Mouse (Mus musculus) limb, embryonic 15.5 days (tissue): ENCODE measurements at regions not wholly inside any gene's neighbourhood (a gene's known extent, or its start where the extent isn't known, plus 50 kb on each side); places are given as distances from the start of the nearest gene placed in this dataset.
"Not testable (repeated sequence)": the region's sequence is repeated elsewhere in the genome, so short reads cannot be mapped to it uniquely, and the experiment has no call there.

Experiments used
- ATAC-seq: fragments of 200-750 bp; cut with Nextera tagmentation; 2 replicates; pipeline ENCODE4 v1.8.0; 2017; ENCODE audit warnings: low read depth, moderate TSS enrichment; ENCODE audit not compliant: insufficient number of reproducible peaks, low FRiP score, low TSS enrichment
- H3K27ac ChIP-seq: fragments of 300-500 bp; sonication (generic); 2 replicates; pipeline ENCODE4 v1.5.1; 2015; ENCODE audit warnings: moderate library complexity, mild to moderate bottlenecking, inconsistent platforms
- H3K27me3 ChIP-seq: fragments of 300-500 bp; sonication (generic); 2 replicates; pipeline ENCODE4 v1.6.1; 2015; ENCODE audit warnings: inconsistent platforms
- H3K36me3 ChIP-seq: fragments of 300-500 bp; sonication (generic); 2 replicates; pipeline ENCODE4 v1.6.1; 2015; ENCODE audit warnings: inconsistent platforms
- H3K4me1 ChIP-seq: fragments of 300-500 bp; sonication (generic); 2 replicates; pipeline ENCODE4 v1.6.1; 2015; ENCODE audit warnings: inconsistent platforms
- H3K4me2 ChIP-seq: fragments of 300-500 bp; sonication (generic); 2 replicates; pipeline ENCODE4 v1.6.1; 2015; ENCODE audit warnings: mild to moderate bottlenecking, inconsistent platforms
- H3K4me3 ChIP-seq: fragments of 300-500 bp; sonication (generic); 2 replicates; pipeline ENCODE4 v1.5.1; 2015; ENCODE audit warnings: mild to moderate bottlenecking, inconsistent platforms
- H3K9ac ChIP-seq: fragments of 300-500 bp; sonication (generic); 2 replicates; pipeline ENCODE4 v1.6.1; 2015; ENCODE audit warnings: inconsistent platforms
- H3K9me3 ChIP-seq: fragments of 300-500 bp; sonication (generic); 2 replicates; pipeline ENCODE4 v1.6.1; 2016; ENCODE audit warnings: inconsistent platforms
- WGBS: fragments of 180-500 bp; shearing (Covaris S2); methylation state at CpG from one replicate; pipeline ENCODE4 v1.1.7; 2015; 5-methylcytosine and 5-hydroxymethylcytosine counted together

DNA sequence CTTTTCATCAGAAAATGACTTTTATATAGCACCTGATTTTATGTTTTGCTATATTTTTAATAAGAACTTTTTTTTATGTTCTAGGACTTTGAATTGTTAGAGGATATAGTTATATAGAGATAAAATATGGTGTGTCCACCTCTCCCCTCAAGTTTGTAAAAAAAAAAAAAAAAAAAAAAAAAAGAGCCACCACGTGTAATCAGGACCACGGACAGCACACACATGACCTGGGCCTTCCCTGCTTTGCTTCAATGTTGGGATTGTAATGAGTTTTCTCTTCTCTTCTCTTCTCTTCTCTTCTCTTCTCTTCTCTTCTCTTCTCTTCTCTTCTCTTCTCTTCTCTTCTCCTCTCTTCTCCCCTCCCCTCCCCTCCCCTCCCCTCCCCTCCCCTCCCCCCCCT is 78.5 kb downstream of the 1700010I14Rik start:
- H3K4me2 ChIP-seq, ATAC-seq, H3K4me3 ChIP-seq, H3K4me1 ChIP-seq, H3K36me3 ChIP-seq, H3K27me3 ChIP-seq, H3K27ac ChIP-seq, H3K9ac ChIP-seq, H3K9me3 ChIP-seq: not testable (repeated sequence)
- WGBS = 17% methylated on average over 2 of the region's 2 CpGs

DNA sequence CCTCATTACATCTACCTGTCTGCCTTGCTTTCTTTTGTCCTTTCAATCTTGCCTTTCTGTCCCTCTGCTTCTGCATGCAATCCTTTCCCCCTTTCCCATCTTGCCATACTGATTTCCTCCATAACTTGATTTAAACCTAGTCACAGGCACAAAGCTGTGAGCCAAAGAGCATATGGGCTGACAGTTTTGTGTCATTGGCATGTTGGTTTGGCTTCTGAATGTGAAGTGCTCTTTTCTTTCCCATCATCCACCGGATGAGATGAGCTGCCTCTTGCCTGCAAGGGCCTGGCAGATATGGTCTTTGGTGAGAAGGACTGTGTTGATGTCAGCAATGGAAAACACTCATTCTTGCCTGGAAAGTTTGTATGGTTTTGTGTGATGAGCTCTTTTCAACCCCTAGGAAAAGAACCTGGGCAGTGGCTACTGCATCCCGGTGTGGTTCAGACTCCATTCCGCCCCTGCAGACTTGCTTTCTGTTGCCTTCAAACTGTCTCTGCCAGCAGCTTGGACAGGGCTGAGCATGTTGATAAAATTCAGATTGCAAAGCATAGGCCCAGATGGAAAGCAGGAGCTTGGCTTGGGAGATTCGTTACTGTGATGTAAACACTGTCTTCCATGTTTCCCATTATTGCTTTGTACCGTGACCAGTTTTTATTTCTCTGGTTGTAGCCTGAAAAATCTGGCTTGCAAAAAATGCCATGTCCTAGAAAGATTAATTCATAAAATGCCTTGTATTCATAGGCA is 80.9 kb downstream of the 1700010I14Rik start:
- no peak overlapping the region for H3K4me3 ChIP-seq

DNA sequence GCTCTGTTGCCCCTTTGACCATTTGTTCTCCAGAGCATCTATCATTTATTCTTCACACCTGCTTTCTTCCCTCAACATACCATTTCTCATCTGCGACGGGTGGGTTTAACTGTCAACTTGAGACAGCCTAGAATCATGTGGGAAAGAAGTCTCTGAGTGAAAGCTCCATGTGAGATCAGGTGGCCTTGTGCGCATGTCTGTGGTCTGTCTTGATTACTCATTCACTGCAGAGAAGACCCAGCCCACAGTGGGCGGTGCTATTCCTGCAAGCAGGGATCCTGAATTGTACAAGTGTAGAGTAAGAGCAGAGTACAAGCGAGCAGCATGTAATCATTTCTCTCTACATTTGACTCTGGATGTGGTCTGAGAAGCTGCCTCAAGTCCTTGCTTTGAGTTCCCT is 95.5 kb downstream of the 1700010I14Rik start:
- H3K36me3 ChIP-seq = no peaks in the 10 kb centered on the region
- no peak overlapping the region for H3K4me3 ChIP-seq
- H3K27me3 ChIP-seq = no peaks in the 10 kb centered on the region
- WGBS = 86% methylated on average over 5 of the region's 5 CpGs
- H3K9ac ChIP-seq = no peak overlapping the region
- peaks cover 11% of the 10 kb centered on the region; the same call in 1 of the 2 replicates for H3K9me3 ChIP-seq
- no peaks in the 10 kb centered on the region for H3K4me1 ChIP-seq
- no peak overlapping the region for H3K27ac ChIP-seq
- ATAC-seq = no peak
- H3K4me2 ChIP-seq = no peak overlapping the region

More for the DNA sequence above, 80.9 kb downstream of the 1700010I14Rik start:
- Histone ChIP-seq H3K9ac (no peak overlapping the region), H3K27me3 (no peaks in the 10 kb centered on the region), H3K27ac (no peak overlapping the region), H3K4me1 (no peaks in the 10 kb centered on the region), H3K4me2 (no peak overlapping the region), H3K9me3 (no peaks in the 10 kb centered on the region), H3K36me3 (no peaks in the 10 kb centered on the region)
- no peak for ATAC-seq
- 84% methylated on average over 5 of the region's 5 CpGs for WGBS

DNA sequence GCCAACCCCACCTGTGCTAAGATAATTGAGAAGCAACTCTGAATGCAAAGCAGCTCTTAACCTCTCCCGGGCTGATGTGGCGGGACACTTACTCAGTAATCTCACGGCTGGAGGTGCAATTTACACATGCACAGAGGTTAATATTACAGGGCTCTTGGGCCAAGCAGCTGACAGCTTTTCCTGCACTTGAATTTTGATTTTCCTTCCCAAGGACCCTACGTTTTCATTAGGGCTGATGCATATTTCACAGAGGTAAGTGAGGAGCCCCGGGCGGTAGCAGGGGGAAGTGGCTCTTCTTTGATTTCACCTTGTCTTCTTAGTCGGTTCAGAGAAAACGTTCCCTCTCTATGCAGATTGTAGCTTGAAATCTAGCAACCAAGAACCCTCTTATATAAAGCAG is 139.7 kb downstream of the 1700010I14Rik start:
- Histone ChIP-seq H3K4me1 (no peaks in the 10 kb centered on the region), H3K36me3 (no peaks in the 10 kb centered on the region), H3K27me3 (no peaks in the 10 kb centered on the region), H3K4me2 (no peak overlapping the region), H3K4me3 (no peak overlapping the region), H3K9me3 (no peaks in the 10 kb centered on the region), H3K27ac (no peak overlapping the region), H3K9ac (no peak overlapping the region)
- ATAC-seq = no peak
- WGBS = 55% methylated on average over 8 of the region's 8 CpGs

DNA sequence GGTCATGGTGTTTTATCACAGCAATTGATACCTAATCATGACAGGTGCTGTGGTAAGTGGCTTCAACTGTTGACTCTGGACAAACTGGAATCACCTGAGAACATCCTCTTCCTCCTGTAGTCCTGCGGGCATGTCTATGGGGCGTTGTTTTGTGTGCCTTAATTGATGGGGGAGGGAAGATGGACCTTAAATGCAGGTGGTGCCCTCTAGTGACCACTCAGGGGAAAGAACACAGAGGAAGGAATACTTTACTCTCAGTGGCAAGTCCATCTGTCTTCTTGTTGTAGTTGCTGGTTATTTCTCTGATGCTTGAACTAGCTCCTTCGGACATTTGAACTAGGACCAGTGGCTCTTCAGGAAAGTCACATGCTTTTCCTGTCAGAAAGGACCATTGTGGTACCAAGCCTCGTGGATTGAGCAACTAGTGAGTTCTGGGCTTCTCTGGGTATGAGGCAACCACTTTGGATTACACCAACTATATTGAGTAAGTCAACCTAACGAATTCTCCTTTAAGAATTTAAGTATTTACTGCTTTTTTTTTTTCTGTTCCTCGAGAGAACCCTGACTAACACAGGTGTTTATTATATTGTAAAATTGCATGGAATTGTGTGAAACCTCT is 157.6 kb downstream of the 1700010I14Rik start:
- WGBS = 56% methylated on average over 6 of the region's 6 CpGs
- Histone ChIP-seq H3K27me3 (no peaks in the 10 kb centered on the region), H3K36me3 (no peaks in the 10 kb centered on the region), H3K4me2 (no peak overlapping the region), H3K9me3 (no peaks in the 10 kb centered on the region), H3K4me1 (no peaks in the 10 kb centered on the region), H3K27ac (no peak overlapping the region), H3K9ac (no peak overlapping the region), H3K4me3 (no peak overlapping the region)
- ATAC-seq = no peak

DNA sequence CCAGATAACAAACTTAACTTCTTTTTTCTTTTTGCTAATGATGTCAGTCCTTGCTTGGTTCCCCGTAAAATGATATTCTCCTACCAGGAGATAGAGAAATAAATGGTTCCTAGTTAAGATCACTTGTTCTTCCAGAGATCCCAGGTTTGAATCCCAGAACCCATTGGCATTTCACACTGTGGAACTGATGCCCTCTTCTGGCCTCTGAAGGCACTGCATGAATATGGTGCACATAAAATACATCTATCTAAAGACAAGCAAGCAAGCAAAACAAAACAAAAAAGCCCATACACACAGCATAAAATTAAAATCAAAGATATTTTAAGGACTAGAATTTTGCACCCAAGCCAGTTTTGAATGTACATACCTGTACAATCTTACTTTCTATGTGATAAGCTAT is 162.5 kb downstream of the 1700010I14Rik start:
- H3K4me1 ChIP-seq = no peaks in the 10 kb centered on the region
- no peak overlapping the region for H3K27ac ChIP-seq
- no peak overlapping the region for H3K4me3 ChIP-seq
- no peaks in the 10 kb centered on the region for H3K9me3 ChIP-seq
- H3K36me3 ChIP-seq = no peaks in the 10 kb centered on the region
- WGBS = 85% methylated on average over 1 of the region's 1 CpGs
- no peaks in the 10 kb centered on the region for H3K27me3 ChIP-seq
- H3K9ac ChIP-seq = no peak overlapping the region
- no peak for ATAC-seq
- H3K4me2 ChIP-seq = no peak overlapping the region

DNA sequence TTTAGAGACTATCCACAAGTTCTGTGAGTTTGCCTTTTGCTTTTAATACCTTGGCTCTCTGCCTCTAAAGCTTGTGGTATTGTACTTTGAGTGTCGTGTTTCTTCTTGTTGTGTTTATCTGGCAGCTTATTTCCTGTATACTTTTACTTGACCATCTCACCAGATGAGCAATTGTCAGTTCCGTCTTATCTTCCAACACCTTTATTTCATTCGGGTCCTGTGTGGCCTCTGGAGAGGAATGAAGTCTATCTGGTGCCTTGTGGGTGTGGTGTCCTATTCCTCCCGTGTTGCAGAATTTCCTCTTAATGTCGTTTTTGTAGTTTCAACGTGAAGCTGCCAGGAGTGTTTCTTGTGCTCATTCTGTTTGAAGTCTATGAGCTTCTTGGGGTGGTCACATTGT is 174.0 kb downstream of the 1700010I14Rik start:
- peaks cover 3% of the 10 kb centered on the region; the same call in 1 of the 2 replicates for H3K4me1 ChIP-seq
- WGBS = 74% methylated on average over 6 of the region's 6 CpGs
- ATAC-seq = no peak

DNA sequence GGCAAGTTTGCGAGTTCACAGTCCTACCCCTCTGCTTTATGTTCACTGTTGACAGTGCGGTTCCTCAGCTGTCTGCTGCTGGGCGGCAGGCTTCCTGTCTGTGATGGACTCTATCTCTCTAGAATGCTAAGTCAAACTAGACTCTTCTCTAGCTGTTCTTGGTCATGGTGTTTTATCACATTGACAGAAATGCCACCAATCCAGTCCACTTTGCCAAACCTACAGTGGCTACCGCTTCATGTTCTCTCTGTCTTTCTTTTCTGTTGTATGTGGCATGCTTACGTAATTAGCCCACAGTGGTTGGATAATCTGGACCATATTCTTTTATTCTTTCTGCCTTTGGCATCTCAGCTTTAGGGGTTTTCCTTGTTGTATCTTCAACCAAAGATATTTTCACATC is 174.5 kb downstream of the 1700010I14Rik start:
- ATAC-seq = no peak
- no peaks in the 10 kb centered on the region for H3K9me3 ChIP-seq
- H3K27me3 ChIP-seq = 0 out of 2 replicates have a peak, but pooled peaks cover 1% of the 10 kb centered on the region
- H3K9ac ChIP-seq = no peak overlapping the region
- peaks cover 8% of the 10 kb centered on the region for H3K4me1 ChIP-seq
- no peak overlapping the region for H3K4me2 ChIP-seq
- no peaks in the 10 kb centered on the region for H3K36me3 ChIP-seq
- no peak overlapping the region for H3K27ac ChIP-seq
- no peak overlapping the region for H3K4me3 ChIP-seq
- 86% methylated on average over 5 of the region's 5 CpGs for WGBS

More for the DNA sequence above, 174.0 kb downstream of the 1700010I14Rik start:
- no peaks in the 10 kb centered on the region for H3K27me3 ChIP-seq
- no peak overlapping the region for H3K4me3 ChIP-seq
- H3K9ac ChIP-seq = no peak overlapping the region
- no peaks in the 10 kb centered on the region for H3K9me3 ChIP-seq
- no peak overlapping the region for H3K27ac ChIP-seq
- no peak overlapping the region for H3K4me2 ChIP-seq
- H3K36me3 ChIP-seq = no peaks in the 10 kb centered on the region

DNA sequence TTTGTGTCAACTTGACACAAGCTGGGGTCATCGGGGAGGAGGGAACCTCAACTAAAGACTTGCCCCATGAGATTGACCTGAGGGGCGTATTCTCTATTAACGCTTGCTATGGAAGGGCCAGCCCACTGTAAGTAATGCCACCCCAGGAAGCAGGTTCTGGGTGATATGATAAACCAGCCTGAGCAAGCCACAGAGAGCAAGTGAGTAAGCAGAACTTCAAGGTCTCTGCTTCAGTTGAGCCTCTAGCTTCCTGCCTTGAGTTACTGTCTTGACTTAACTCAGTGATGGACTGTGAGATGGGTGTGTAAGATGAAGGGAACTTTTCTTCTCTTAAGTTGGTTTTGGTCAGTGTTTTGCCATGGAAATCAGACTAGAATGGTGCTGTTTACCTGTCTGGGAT is 175.2 kb downstream of the 1700010I14Rik start:
- ATAC-seq = no peak
- Histone ChIP-seq H3K27me3 (peaks cover 6% of the 10 kb centered on the region; the same call in 1 of the 2 replicates), H3K4me2 (no peak overlapping the region), H3K4me3 (no peak overlapping the region), H3K9me3 (no peaks in the 10 kb centered on the region), H3K9ac (no peak overlapping the region), H3K36me3 (no peaks in the 10 kb centered on the region), H3K27ac (no peak overlapping the region), H3K4me1 (peaks cover 14% of the 10 kb centered on the region)
- WGBS = 87% methylated on average over 3 of the region's 3 CpGs

DNA sequence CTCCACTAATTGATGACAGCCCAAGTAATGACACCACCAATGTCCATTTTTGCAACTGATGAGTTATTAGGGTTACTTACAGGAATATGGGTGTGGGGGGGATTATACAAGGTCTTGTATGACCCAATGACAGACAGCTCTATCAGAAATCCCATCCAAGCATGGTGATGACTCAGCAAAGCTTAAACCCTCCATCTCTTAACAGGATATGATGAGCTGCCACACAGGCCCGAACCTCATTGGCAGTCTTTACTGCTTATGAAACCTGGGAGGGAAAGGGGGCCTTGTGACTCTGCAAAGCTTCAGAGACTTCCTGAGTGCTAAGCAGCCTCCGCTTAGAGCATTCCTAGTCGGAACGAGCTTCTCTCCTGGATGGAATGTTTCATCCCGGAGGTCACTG is 176.4 kb downstream of the 1700010I14Rik start:
- Histone ChIP-seq H3K27me3 (peaks cover 6% of the 10 kb centered on the region; the same call in 1 of the 2 replicates), H3K9ac (no peak overlapping the region), H3K27ac (no peak overlapping the region), H3K4me3 (no peak overlapping the region), H3K9me3 (no peaks in the 10 kb centered on the region), H3K4me1 (peaks cover 15% of the 10 kb centered on the region), H3K36me3 (no peaks in the 10 kb centered on the region), H3K4me2 (no peak overlapping the region)
- 86% methylated on average over 5 of the region's 5 CpGs for WGBS
- ATAC-seq = no peak

DNA sequence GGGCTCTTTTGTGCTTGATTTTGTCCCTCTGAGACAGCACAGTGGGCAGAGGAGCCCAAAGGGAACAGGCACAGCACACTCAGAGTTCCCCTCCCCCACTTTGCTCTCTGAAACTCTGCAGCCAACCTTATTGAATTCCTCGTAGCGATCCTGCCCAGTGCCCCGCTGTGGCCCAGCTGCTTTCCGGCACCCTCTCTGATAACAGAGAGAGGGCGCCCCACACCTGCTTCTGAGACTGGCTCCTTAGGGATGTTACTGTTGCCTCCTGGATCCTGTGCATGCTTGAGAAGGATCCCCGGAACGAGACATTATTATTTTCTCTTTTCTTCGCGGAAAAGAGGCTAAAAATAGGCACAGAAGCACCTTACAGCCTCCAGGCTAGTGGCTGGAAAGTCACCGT is 179.0 kb downstream of the 1700010I14Rik start:
- Histone ChIP-seq H3K4me3 (peak overlapping the region; percentile 38), H3K4me1 (peaks cover 15% of the 10 kb centered on the region), H3K9ac (peak overlapping the region; percentile 35; the same call in 1 of the 2 replicates), H3K36me3 (no peaks in the 10 kb centered on the region), H3K9me3 (no peaks in the 10 kb centered on the region), H3K4me2 (peak overlapping the region; percentile 81), H3K27ac (no peak overlapping the region), H3K27me3 (peaks cover 6% of the 10 kb centered on the region; the same call in 1 of the 2 replicates)
- ATAC-seq = no peak
- under 1% methylated on average over 10 of the region's 10 CpGs for WGBS

DNA sequence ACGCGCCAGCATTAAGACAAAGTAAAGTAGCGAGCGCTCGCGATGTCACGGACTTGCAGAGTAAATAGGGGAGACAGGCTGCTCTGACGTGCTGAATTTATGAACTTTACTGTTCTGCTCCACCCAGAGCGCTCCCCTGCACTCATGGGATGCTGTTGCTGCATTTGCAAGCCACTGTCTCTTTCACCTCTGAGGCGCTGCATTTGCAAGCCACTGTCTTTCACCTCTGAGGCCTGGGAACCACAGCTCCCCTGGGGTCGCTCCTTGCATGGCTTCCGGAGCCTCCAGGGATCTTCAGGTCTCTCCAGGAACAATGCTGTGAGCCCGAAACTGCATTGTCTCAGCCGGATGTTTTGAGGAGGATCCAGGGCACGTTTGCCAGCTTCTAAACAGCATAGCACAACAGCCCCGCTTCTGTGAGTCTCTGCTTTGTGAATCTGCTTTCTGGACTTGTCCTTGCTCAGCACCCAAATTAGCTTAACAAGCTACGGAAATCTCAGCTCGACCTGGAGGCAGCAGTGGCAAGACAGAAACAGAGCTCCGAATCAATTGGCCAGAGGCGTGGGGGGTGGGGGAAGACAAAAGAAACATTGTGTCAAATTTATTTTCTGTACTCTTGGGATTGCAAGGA is 179.6 kb downstream of the 1700010I14Rik start:
- peaks cover 15% of the 10 kb centered on the region for H3K4me1 ChIP-seq
- 1% methylated on average over 20 of the region's 20 CpGs for WGBS
- H3K36me3 ChIP-seq = no peaks in the 10 kb centered on the region
- no peak for ATAC-seq
- no peaks in the 10 kb centered on the region for H3K9me3 ChIP-seq
- no peak overlapping the region for H3K27ac ChIP-seq
- peak overlapping the region; percentile 81 for H3K4me2 ChIP-seq
- peaks cover 6% of the 10 kb centered on the region; the same call in 1 of the 2 replicates for H3K27me3 ChIP-seq
- H3K4me3 ChIP-seq = peak overlapping the region; percentile 38
- H3K9ac ChIP-seq = peak overlapping the region; percentile 35; the same call in 1 of the 2 replicates
